ENCODE assay signal across 7 mouse cellular contexts in the genomic region with DNA sequence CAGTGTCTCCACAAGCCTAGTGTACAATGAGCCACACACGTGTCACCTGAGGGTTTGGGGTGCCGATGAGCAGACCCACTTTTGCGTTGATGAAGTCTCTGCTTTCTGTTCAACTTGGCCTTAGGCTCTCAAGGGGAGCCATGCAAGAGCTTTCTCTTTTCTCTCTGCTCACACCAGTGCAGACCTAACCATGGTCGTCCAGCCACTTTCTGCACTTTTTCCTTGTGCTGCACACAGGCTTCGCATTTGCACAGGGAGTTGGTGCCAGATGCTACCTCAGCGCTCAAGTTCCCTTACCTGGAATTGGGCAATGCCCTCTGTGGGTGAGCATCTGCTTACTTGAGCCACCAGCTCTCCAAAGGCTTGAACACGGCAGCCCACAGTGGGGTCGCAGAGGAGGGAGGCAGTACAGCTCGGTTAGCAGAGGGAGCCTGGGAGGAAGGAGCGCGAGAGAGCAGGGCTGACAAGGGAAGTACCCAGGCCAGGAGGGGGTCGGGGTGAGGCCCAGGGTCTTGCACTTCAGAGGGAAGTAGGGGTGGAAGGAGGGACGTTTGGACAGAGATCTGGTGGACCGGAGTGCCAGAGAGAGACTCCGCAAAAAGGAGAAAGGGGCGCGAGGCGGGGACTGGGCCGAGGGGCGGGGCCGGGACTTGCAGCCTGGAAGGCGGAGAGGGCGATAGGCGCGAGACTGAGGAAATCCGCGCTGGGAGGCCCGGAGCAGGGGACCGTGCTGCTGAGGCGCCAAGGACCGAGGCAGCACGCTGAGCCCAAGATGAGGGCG. TPM values are rescaled to one million over a fixed set of nuclear protein-coding genes. Genes with fewer than 3 reads are reported as not detected.
DNase-seq lines count a peak whose midpoint lies in the region; ATAC-seq and TF ChIP-seq lines count a peak whose summit lies in the region.

Gene Vipr2 (plus strand): TSS at position 653 of the 781 bp plus-strand sequence.

- ATAC-seq in Patski = peak; percentile 51
- ATAC-seq in limb, embryonic 12.5 days (ENCODE audit: insufficient number of reproducible peaks, insufficient read depth, low FRiP score, low TSS enrichment, low read depth) = peak; percentile 90
- peak; percentile 97 for ATAC-seq in midbrain, embryonic 11.5 days (ENCODE audit: low FRiP score)
- ATAC-seq in stomach, embryonic 15.5 days (ENCODE audit: insufficient read depth, low FRiP score, low read depth) = peak; percentile 92

- peak within 1 kb of the TSS; percentile 36 for H3K4me3 ChIP-seq in embryonic fibroblast, embryonic 13.5 days (ENCODE audit: insufficient read depth, low read length)
- H3K4me3 ChIP-seq in limb, embryonic 12.5 days (replicated peaks) = peak within 1 kb of the TSS; percentile 57
- H3K4me3 ChIP-seq in midbrain, embryonic 11.5 days (ENCODE audit: low read depth, low read length) = peak within 1 kb of the TSS; percentile 58
- H3K4me3 ChIP-seq in stomach, embryonic 15.5 days (replicated peaks) = peak within 1 kb of the TSS; percentile 56

- intact Hi-C loops in heart, postnatal 10 days (cut with DNase I) = no loop called here

- H3K27me3 ChIP-seq in Patski = peaks cover 30% of the 10 kb centered on the region
- peaks cover 31% of the 10 kb centered on the region for H3K27me3 ChIP-seq in limb, embryonic 12.5 days
- peaks cover 3% of the 10 kb centered on the region; the same call in 1 of the 2 replicates for H3K27me3 ChIP-seq in midbrain, embryonic 11.5 days (ENCODE audit: control insufficient read depth, insufficient read depth, low read length)
- H3K27me3 ChIP-seq in stomach, embryonic 15.5 days (replicated peaks) = 0 out of 2 replicates have a peak, but pooled peaks cover 4% of the 10 kb centered on the region

- H3K4me2 ChIP-seq in limb, embryonic 12.5 days = peak within 1 kb of the TSS; percentile 86
- H3K4me2 ChIP-seq in midbrain, embryonic 11.5 days = peak within 1 kb of the TSS; percentile 86
- peak within 1 kb of the TSS; percentile 82 for H3K4me2 ChIP-seq in stomach, embryonic 15.5 days

- TF ChIP-seq CTCF in Patski (IDR thresholded peaks at IDR 0.05) = no peak
- no peak for TF ChIP-seq CTCF in embryonic fibroblast, embryonic 13.5 days (IDR thresholded peaks at IDR 0.05; ENCODE audit: borderline replicate concordance, insufficient read depth, low read length)

- peak within 1 kb of the TSS; percentile 78 for H3K9ac ChIP-seq in limb, embryonic 12.5 days (replicated peaks)
- H3K9ac ChIP-seq in midbrain, embryonic 11.5 days (ENCODE audit: low read length) = peak within 1 kb of the TSS; percentile 79
- H3K9ac ChIP-seq in stomach, embryonic 15.5 days = peak within 1 kb of the TSS; percentile 38; the same call in 1 of the 2 replicates

- H3K4me1 ChIP-seq in embryonic fibroblast, embryonic 13.5 days (ENCODE audit: control insufficient read depth, insufficient read depth, low read length) = no peaks in the 10 kb centered on the region
- no peaks in the 10 kb centered on the region for H3K4me1 ChIP-seq in limb, embryonic 12.5 days (replicated peaks)
- 0 out of 2 replicates have a peak, but pooled peaks cover 3% of the 10 kb centered on the region for H3K4me1 ChIP-seq in midbrain, embryonic 11.5 days (ENCODE audit: control insufficient read depth, insufficient read depth, low read length)
- peaks cover 5% of the 10 kb centered on the region for H3K4me1 ChIP-seq in stomach, embryonic 15.5 days

- H3K9me3 ChIP-seq in limb, embryonic 12.5 days = no peaks in the 10 kb centered on the region
- H3K9me3 ChIP-seq in midbrain, embryonic 11.5 days (ENCODE audit: control insufficient read depth, low read length) = no peaks in the 10 kb centered on the region
- H3K9me3 ChIP-seq in stomach, embryonic 15.5 days = no peaks in the 10 kb centered on the region

- CTCF ChIA-PET in Patski (lab: Charles Lee) = no interaction called here

- POLR2A ChIA-PET in Patski (lab: Charles Lee) = no interaction called here

- 5% methylated on average over 33 of the region's 33 CpGs for WGBS in limb, embryonic 12.5 days
- WGBS in midbrain, embryonic 11.5 days = 6% methylated on average over 33 of the region's 33 CpGs
- WGBS in stomach, embryonic 15.5 days = 8% methylated on average over 32 of the region's 33 CpGs

- in situ Hi-C loops in Patski (cut with MboI; ENCODE audit: low pct_unique_long_range_greater_than_20kb) = loop anchor here (10.0 kb wide), 1 partner anchor 328 kb away; the partner anchor contains the start of gene Ncapg2

- no peaks in the 10 kb centered on the region for H3K36me3 ChIP-seq in limb, embryonic 12.5 days
- no peaks in the 10 kb centered on the region for H3K36me3 ChIP-seq in midbrain, embryonic 11.5 days (ENCODE audit: control insufficient read depth, insufficient read depth, low read length)
- H3K36me3 ChIP-seq in stomach, embryonic 15.5 days = no peaks in the 10 kb centered on the region

- TF ChIP-seq POLR2A in embryonic fibroblast, embryonic 13.5 days (IDR thresholded peaks at IDR 0.05; ENCODE audit: low read depth, low read length) = no peak

- no peak for DNase-seq in Patski (ENCODE audit: low read depth, low spot score)
- peak; percentile 62 for DNase-seq in brain, adult 2 months (ENCODE audit: low read depth, low spot score)
- peak; percentile 54 to 64 for DNase-seq in heart, postnatal 10 days
- peak; percentile 97 for DNase-seq in midbrain, embryonic 11.5 days (ENCODE audit: low spot score, missing footprints)

- no peak within 1 kb of the TSS for H3K27ac ChIP-seq in embryonic fibroblast, embryonic 13.5 days (ENCODE audit: insufficient read depth, low read length)
- H3K27ac ChIP-seq in limb, embryonic 12.5 days = no peak within 1 kb of the TSS
- no peak within 1 kb of the TSS for H3K27ac ChIP-seq in midbrain, embryonic 11.5 days (ENCODE audit: low read depth, low read length)
- H3K27ac ChIP-seq in stomach, embryonic 15.5 days = peak within 1 kb of the TSS; percentile 3; the same call in 1 of the 2 replicates

RNA-seq across cellular contexts. Expression of gene Vipr2, which starts in this region (rescaled TPM):
- polyA plus RNA-seq in Patski (2021) = 0.10 TPM
- polyA plus RNA-seq in embryonic fibroblast, embryonic 13.5 days (2011; ENCODE audit: insufficient read length, low read depth, missing spikeins) = 0.43 and 0.51 TPM in 2 replicates
- total RNA-seq in heart, postnatal 10 days (2021) = 1 to 10 TPM; 2.1 to 3.0 TPM
- polyA plus RNA-seq in limb, embryonic 12.5 days (2016; fragmentation: Nextera tagmentation; extraction: Ambion mirVana) = 1.8 and 2.2 TPM in 2 replicates
- 4.6 and 5.2 TPM in 2 replicates for polyA plus RNA-seq in midbrain, embryonic 11.5 days (2014; fragmentation: Nextera tagmentation; extraction: Ambion mirVana)
- polyA plus RNA-seq in stomach, embryonic 15.5 days (2015; fragmentation: Nextera tagmentation; extraction: Ambion mirVana) = 6.3 and 7.2 TPM in 2 replicates

Comparison
In these comparisons a context has a peak if more than half of its experiments do, and no peak if none do; other contexts are left out.
1. Peak in ATAC-seq in Patski; RNA of the gene not detected or under 1 TPM.